Mouse (Mus musculus): ENCODE measurements at regions not wholly inside any gene's neighbourhood (a gene's known extent, or its start where the extent isn't known, plus 50 kb on each side); places are given as distances from the start of the nearest gene placed in this dataset.
"Not testable (repeated sequence)": the region's sequence is repeated elsewhere in the genome, so short reads cannot be mapped to it uniquely, and the experiment has no call there.

DNA sequence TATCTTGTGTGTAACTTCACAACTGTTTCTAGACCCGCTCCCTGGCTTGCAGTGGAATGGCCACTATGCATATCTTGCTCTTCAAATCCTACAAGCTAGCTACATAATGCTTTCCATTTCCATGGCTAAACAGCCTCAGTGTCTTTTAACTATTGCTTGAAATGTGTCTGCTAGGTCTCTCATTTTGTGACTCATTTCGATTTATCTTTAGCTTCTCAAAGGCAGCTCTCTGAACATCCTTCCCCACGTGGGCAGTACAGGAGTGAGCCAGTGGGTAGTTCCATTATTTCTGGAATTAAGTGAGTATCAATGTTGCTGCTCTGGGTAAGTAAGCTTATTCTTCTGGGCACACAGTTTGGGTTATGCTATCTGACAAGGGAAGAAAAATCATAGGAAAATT, 102.9 kb upstream of the Stxbp6 start:
- Histone ChIP-seq H3K36me3 (ENCODE audit: control insufficient read depth, insufficient read depth, low read length, poor library complexity, severe bottlenecking) (no peaks in the 10 kb centered on the region), H3K27me3 (ENCODE audit: control insufficient read depth, insufficient read depth, low read length, poor library complexity, severe bottlenecking) (no peaks in the 10 kb centered on the region), H3K9me3 (replicated peaks; ENCODE audit: control insufficient read depth, insufficient read depth, low read length, poor library complexity, severe bottlenecking) (no peaks in the 10 kb centered on the region), H3K4me1 (ENCODE audit: control insufficient read depth, insufficient read depth, low read length) (no peaks in the 10 kb centered on the region), H3K9ac (ENCODE audit: low read depth, poor library complexity, severe bottlenecking) (no peak overlapping the region), H3K27ac (ENCODE audit: insufficient read depth, low read length) (no peak overlapping the region), H3K4me3 (ENCODE audit: low read depth, low read length) (no peak overlapping the region)
- TF ChIP-seq CTCF (IDR thresholded peaks at IDR 0.05; ENCODE audit: low read depth, low read length), result no peak
- TF ChIP-seq POLR2A (IDR thresholded peaks at IDR 0.05; ENCODE audit: insufficient read depth, low read length), result no peak
- TF ChIP-seq EP300 (IDR thresholded peaks at IDR 0.05; ENCODE audit: insufficient read depth, low read depth, low read length), result no peak

- not testable (repeated sequence) for H3K4me3 ChIP-seq (ENCODE audit: low read depth, low read length); H3K27me3 ChIP-seq (ENCODE audit: control insufficient read depth, insufficient read depth, low read length, poor library complexity, severe bottlenecking); H3K9ac ChIP-seq (ENCODE audit: low read depth, poor library complexity, severe bottlenecking); H3K4me1 ChIP-seq (ENCODE audit: control insufficient read depth, insufficient read depth, low read length); H3K36me3 ChIP-seq (ENCODE audit: control insufficient read depth, insufficient read depth, low read length, poor library complexity, severe bottlenecking); H3K27ac ChIP-seq (ENCODE audit: insufficient read depth, low read length); H3K9me3 ChIP-seq (replicated peaks; ENCODE audit: control insufficient read depth, insufficient read depth, low read length, poor library complexity, severe bottlenecking)
These were observed 100.8 kb upstream of the Stxbp6 start for GRCm38 (mm10) chr12:45175259-45175658.

- Histone ChIP-seq H3K27ac (ENCODE audit: insufficient read depth, low read length) (no peak overlapping the region), H3K4me3 (ENCODE audit: low read depth, low read length) (no peak overlapping the region), H3K9ac (ENCODE audit: low read depth, poor library complexity, severe bottlenecking) (no peak overlapping the region), H3K4me1 (ENCODE audit: control insufficient read depth, insufficient read depth, low read length) (no peaks in the 10 kb centered on the region), H3K36me3 (ENCODE audit: control insufficient read depth, insufficient read depth, low read length, poor library complexity, severe bottlenecking) (no peaks in the 10 kb centered on the region), H3K9me3 (replicated peaks; ENCODE audit: control insufficient read depth, insufficient read depth, low read length, poor library complexity, severe bottlenecking) (no peaks in the 10 kb centered on the region), H3K27me3 (ENCODE audit: control insufficient read depth, insufficient read depth, low read length, poor library complexity, severe bottlenecking) (no peaks in the 10 kb centered on the region; the same call in 1 of the 2 replicates)
- TF ChIP-seq POLR2A (IDR thresholded peaks at IDR 0.05; ENCODE audit: insufficient read depth, low read length) (no peak), CTCF (IDR thresholded peaks at IDR 0.05; ENCODE audit: low read depth, low read length) (peak; percentile 12)
These were observed 97.6 kb upstream of the Stxbp6 start for GRCm38 (mm10) chr12:45171927-45172642.

DNA sequence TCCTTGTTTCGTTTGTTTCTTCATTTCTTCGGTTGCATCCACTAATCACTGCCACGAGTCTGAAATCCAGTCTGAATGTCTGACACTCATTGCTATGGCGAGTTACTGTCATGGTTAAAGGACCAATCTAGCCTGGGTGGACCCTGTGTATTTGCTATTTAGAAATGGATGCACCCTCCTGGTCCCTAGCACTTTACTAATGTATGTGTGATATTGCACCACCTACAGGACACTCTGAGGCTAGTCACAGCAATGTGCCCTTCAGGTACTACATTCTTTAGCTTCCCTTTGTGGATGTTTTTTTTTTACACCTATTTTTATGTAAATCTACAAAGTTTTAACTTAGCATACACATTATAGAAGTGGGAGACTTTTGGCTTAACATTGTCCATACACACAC, 87.5 kb upstream of the Stxbp6 start:
- no peak overlapping the region for H3K9ac ChIP-seq (ENCODE audit: low read depth, poor library complexity, severe bottlenecking)
- peak; percentile 2 for TF ChIP-seq CTCF (IDR thresholded peaks at IDR 0.05; ENCODE audit: low read depth, low read length)
- no peak for TF ChIP-seq POLR2A (IDR thresholded peaks at IDR 0.05; ENCODE audit: insufficient read depth, low read length)
- H3K9me3 ChIP-seq (replicated peaks; ENCODE audit: control insufficient read depth, insufficient read depth, low read length, poor library complexity, severe bottlenecking), result no peaks in the 10 kb centered on the region
- H3K4me1 ChIP-seq (ENCODE audit: control insufficient read depth, insufficient read depth, low read length), result no peaks in the 10 kb centered on the region
- H3K27ac ChIP-seq (ENCODE audit: insufficient read depth, low read length), result no peak overlapping the region
- no peaks in the 10 kb centered on the region for H3K27me3 ChIP-seq (ENCODE audit: control insufficient read depth, insufficient read depth, low read length, poor library complexity, severe bottlenecking)
- no peaks in the 10 kb centered on the region for H3K36me3 ChIP-seq (ENCODE audit: control insufficient read depth, insufficient read depth, low read length, poor library complexity, severe bottlenecking)
- no peak overlapping the region for H3K4me3 ChIP-seq (ENCODE audit: low read depth, low read length)

DNA sequence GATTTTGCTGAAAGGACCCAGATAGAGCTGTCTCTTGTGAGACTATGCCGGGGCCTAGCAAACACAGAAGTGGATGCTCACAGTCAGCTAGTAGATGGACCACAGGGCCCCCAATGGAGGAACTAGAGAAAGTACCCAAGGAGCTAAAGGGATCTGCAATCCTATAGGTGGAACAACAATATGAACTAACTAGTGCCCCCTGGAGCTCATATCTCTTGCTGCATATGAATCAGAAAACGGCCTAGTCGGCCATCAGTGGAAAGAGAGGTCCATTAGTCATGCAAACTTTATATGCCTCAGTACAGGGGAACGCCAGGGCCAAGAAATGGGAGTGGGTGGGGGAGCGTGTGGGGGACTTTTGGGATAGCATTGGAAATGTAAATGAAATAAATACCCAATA, 87.1 kb upstream of the Stxbp6 start:
- not testable (repeated sequence) for H3K9ac ChIP-seq (ENCODE audit: low read depth, poor library complexity, severe bottlenecking); H3K27ac ChIP-seq (ENCODE audit: insufficient read depth, low read length); H3K27me3 ChIP-seq (ENCODE audit: control insufficient read depth, insufficient read depth, low read length, poor library complexity, severe bottlenecking); H3K4me3 ChIP-seq (ENCODE audit: low read depth, low read length); H3K9me3 ChIP-seq (replicated peaks; ENCODE audit: control insufficient read depth, insufficient read depth, low read length, poor library complexity, severe bottlenecking); H3K4me1 ChIP-seq (ENCODE audit: control insufficient read depth, insufficient read depth, low read length); H3K36me3 ChIP-seq (ENCODE audit: control insufficient read depth, insufficient read depth, low read length, poor library complexity, severe bottlenecking)

GRCm38 (mm10) chr12:45158986-45159385, 84.5 kb upstream of the Stxbp6 start:
- H3K4me1 ChIP-seq (ENCODE audit: control insufficient read depth, insufficient read depth, low read length), result no peaks in the 10 kb centered on the region
- no peak overlapping the region for H3K4me3 ChIP-seq (ENCODE audit: low read depth, low read length)
- no peaks in the 10 kb centered on the region for H3K36me3 ChIP-seq (ENCODE audit: control insufficient read depth, insufficient read depth, low read length, poor library complexity, severe bottlenecking)
- no peak overlapping the region for H3K27ac ChIP-seq (ENCODE audit: insufficient read depth, low read length)
- TF ChIP-seq EP300 (IDR thresholded peaks at IDR 0.05; ENCODE audit: insufficient read depth, low read depth, low read length) (no peak), POLR2A (IDR thresholded peaks at IDR 0.05; ENCODE audit: insufficient read depth, low read length) (no peak), CTCF (IDR thresholded peaks at IDR 0.05; ENCODE audit: low read depth, low read length) (no peak)
- no peak overlapping the region for H3K9ac ChIP-seq (ENCODE audit: low read depth, poor library complexity, severe bottlenecking)
- H3K9me3 ChIP-seq (replicated peaks; ENCODE audit: control insufficient read depth, insufficient read depth, low read length, poor library complexity, severe bottlenecking), result no peaks in the 10 kb centered on the region
- no peaks in the 10 kb centered on the region for H3K27me3 ChIP-seq (ENCODE audit: control insufficient read depth, insufficient read depth, low read length, poor library complexity, severe bottlenecking)

All from ES-Bruce4 (cell line).